Mouse (Mus musculus): Measurements from ENCODE around the gene Zfp318. TPM values are rescaled to one million over a fixed set of nuclear protein-coding genes. Genes with fewer than 3 reads are reported as not detected.
A peak's percentile ranks its signal among the peaks of the same experiment; 100 is the strongest.

The Zfp318 gene
- 10 to 100 TPM; 64.7 to 67.3 TPM for total RNA-seq (2021)
- long read RNA-seq, experiment 1, transcript Zfp318-204 (8 exons, 3,936 nt): major isoform, 7 of 14 reads
- long read RNA-seq, experiment 1, partial matches to known transcripts: 2 of 14 reads
- long read RNA-seq, experiment 1, other reads (novel, unspliced or antisense): 5 of 14 reads
- long read RNA-seq, experiment 2, transcript Zfp318-204 (8 exons, 3,936 nt): major isoform, 9 of 16 reads
- long read RNA-seq, experiment 2, partial matches to known transcripts: 2 of 16 reads
- long read RNA-seq, experiment 2, other reads (novel, unspliced or antisense): 5 of 16 reads

DNA sequence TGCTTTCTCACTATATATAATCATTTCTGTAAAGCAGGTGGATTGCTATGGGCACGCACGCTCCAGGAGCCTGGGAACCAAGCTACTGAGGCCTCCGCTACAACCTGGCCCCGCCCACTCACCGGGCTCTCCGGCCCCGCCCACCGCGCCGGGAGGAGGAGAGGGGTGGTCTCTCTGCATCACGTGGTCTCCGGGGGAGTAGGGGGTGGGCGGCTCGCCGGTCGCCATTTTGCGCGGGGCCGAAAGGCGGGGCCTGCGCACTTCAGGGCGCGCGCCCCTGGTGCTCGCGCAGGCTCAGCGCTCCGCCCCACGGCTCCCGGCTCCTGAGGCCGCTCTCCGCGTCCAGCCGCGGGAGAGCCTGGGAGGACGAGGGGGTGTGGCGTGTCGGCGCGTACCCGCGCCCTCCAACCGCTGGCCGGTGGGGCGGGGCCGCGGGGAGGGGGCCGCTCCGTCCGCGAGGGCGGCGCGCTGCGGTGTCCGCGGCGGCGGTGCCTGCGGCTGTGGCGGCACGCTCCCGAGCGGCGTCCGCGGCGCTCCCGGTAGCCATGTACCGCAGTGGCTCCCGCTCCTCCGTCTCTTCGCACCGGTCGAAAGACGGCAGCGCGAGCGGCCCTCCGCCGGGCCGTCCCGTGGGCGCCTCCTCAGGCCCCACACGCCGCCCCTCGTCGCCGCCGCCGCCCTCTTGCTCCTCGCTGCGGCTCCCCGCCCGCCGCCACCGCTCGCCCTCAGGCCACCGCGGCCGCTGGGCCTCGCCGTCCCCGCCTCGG, at the start of gene Zfp318:
Gene Zfp318 (plus strand): TSS at position 438 of the 767 bp plus-strand sequence.
- DNase-seq (ENCODE audit: low spot score in 2 of 2): peak; percentile 94 to 98

- DNase-seq (ENCODE audit: low spot score in 2 of 2): no peak
Measured at GRCm38 (mm10) chr17:46336475-46336874, 47.1 kb upstream of the Zfp318 start.

DNA sequence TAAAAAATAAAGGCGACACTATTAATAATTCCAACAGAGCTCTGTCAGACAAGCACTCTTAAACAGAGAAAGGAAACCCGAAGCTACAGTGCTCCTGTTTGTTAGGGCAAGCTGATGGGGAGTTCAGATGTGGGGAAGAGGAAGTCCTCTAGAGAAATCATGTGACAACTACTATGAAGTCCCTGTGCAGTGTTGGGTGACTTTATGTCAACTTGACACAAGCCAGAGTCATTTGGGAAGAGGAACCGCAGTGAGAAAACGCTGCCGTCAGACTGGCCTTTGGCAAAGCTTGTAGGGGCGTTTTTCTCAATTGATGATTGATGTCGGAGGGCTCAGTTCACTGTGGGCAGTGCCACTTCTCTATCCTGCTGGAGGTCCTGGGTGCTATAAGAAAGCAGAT, 42.3 kb upstream of the Zfp318 start:
- no peak for DNase-seq (ENCODE audit: low spot score in 2 of 2)

GRCm38 (mm10) chr17:46351026-46351700, 32.4 kb upstream of the Zfp318 start:
- no peak for DNase-seq (ENCODE audit: low spot score in 2 of 2)

DNA sequence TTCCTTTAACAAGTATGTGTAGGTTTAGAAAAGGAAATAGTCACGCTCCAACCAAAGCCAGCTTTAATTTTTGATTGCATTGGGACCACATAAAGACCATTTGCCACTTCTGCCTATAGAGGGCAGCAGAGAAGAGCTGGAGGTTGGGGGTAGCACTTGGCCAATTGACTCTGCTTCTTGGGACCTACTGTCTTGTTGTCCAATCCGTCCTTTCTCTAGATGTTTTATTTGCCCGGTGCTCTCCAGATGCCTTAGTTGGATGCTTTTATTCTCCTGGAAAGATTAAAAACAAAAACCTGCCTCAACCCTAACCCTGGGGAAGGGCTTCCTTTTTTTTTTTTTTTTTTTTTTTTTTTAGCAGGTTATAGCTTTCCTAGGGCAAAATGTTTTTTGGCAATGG, 11.7 kb upstream of the Zfp318 start:
- no peak for DNase-seq (ENCODE audit: low spot score in 2 of 2)

- DNase-seq (ENCODE audit: low spot score in 2 of 2): no peak
Measured at GRCm38 (mm10) chr17:46378564-46378963, 5.0 kb upstream of the Zfp318 start.

DNA sequence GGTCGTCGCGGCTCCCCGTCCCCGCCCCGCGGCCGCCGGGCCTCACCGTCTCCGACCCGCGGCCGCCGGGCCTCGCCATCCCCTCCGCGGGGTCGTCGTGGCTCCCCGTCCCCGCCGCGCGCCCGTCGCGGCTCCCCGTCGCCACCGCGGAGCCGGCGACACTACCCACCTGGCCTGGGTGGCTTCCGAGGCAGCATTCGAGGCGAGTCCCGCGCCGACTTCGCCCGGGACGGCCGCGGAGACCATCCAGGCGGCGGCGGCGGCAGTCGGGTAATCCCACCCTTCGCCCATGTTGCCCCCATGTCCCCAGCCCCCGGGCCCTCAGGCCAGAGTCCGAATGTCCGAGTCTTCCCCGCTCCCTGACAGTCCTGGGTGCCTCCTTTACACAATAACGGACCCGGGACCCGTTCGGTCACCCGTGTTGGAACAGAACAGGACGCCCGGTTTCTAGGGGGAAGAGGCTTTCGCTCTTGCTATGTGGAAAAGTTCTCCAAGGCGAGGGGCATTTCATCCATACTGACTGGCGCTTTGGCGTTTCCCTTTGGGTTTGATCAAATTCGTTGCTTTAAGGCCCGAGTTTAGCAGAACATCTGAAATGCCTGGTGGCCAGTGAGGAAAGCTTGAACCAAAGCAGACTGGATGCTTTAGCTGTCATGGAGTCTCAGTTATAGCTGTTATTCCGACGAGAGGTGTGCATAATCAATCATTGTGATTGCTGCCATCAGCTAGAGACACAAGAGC, 700 bp downstream of the Zfp318 start:
- peak; percentile 17 to 34 for DNase-seq (ENCODE audit: low spot score in 2 of 2)

GRCm38 (mm10) chr17:46388200-46388599, 4.7 kb downstream of the Zfp318 start:
- no peak for DNase-seq (ENCODE audit: low spot score in 2 of 2)

GRCm38 (mm10) chr17:46393012-46393411, 9.5 kb downstream of the Zfp318 start:
- peak in 1 of 2 experiments; percentile 37 for DNase-seq (ENCODE audit: low spot score in 2 of 2)

DNA sequence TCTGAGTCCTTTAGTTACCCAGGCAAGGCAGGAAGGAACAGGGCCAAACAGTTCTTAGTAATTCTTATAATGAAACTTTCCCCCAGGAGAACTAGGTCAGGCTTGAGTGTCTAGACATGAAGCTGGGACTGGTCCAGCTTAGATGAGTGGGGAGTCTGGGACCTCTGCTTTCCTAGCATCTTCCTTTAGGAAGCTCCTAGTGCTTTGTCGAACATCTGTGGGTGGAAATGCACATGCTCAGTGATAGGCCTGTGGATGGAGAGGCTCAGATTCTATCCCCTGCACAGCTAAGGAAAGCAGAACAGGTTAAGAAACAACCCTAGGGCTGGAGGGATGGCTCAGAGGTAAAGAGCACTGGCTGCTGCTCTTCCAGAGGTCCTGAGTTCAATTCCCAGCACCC, 11.1 kb downstream of the Zfp318 start:
- no peak for DNase-seq (ENCODE audit: low spot score in 2 of 2)

GRCm38 (mm10) chr17:46408478-46408877, 24.9 kb downstream of the Zfp318 start:
- no peak for DNase-seq (ENCODE audit: low spot score in 2 of 2)

- no peak for DNase-seq (ENCODE audit: low spot score in 2 of 2)
Measured at GRCm38 (mm10) chr17:46418628-46419027, 35.1 kb downstream of the Zfp318 start.

DNA sequence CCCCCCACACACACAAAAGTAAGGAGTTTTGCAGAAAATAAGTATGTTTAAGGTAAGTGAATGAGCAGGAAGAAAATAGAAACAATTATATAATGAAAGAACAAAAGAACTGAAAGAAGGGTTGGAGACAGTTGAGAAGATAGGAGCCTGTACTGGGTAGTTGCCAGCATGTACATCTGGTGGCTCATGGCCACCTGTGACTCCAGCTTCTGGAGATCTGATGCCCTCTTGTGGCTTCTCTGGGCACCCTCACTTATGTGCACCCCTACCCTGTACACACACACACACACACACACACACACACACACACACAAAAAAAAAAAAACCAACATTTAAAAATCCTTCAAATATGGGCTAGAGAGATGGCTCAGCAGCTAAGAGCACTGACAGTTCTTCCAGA, 36.2 kb downstream of the Zfp318 start:
- no peak for DNase-seq (ENCODE audit: low spot score in 2 of 2)

GRCm38 (mm10) chr17:46426496-46426895, 43.0 kb downstream of the Zfp318 start:
- no peak for DNase-seq (ENCODE audit: low spot score in 2 of 2)

DNA sequence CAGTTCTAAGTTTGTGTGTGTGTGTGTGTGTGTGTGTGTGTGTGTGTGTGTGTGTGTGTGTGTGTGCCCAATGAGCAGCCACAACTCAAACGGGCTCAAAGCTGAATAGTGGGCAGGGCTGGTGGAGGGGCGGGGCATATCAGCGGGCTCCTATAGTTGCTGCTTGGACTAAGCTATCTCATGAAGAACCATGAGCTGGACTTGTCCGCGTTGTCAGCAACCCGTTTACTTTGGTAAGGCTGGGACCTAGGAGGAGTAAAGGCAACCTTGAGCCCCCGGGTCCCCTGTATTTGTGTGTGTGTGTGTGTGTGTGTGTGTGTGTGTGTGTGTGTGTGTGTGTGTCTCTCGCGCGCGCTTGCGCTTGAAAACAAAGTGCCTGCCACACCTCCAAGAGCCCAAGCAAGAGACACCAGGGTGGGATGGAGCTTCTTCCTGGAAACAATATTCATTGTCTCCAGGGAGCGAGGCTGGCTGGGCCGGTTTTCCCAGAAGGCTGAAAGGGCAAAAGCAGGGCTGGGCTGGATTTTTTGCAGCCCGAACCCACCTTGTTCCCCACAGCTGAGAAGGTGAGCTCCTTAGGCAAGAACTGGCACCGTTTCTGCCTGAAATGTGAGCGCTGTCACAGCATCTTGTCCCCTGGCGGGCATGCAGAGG, 45.4 kb downstream of the Zfp318 start, which contains the start of gene Crip3:
Gene Crip3 (plus strand): TSS at position 166 of the 654 bp plus-strand sequence.
- no peak for DNase-seq (ENCODE audit: low spot score in 2 of 2)

- no peak for DNase-seq (ENCODE audit: low spot score in 2 of 2)
Measured at GRCm38 (mm10) chr17:46433627-46434026, 50.1 kb downstream of the Zfp318 start.

DNA sequence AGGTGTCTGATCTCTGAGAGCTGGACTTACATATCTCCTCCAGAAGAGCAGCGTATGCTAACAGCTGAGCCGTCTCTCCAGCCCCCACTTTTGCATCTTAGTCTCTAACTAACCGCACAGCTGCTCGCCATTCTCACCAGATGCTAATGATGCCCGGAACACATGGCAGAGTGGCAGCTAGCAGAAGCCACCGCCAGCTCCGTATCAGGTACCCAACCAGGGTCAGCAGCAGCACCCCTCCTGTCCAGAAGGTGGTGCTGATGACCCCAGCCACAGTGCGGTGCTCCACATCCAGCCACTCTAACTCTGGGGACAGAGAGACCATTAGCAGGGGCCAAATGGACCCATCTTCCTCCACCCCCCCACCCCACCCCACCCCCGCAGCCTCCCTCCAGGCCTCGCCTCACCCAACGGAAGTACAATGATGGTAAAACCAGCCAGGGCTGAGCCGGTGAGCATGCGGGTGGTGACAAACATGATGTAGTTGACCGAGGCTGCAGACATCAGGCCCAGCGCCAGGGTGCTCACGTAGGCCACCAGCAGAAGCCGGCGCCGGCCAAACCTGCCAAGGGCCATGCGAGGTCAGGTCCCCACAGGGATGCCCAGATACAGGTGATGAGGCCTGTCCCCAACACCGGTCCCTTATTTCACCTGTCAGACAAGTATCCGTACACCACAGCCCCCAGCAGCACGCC, 53.3 kb downstream of the Zfp318 start:
- no peak for DNase-seq (ENCODE audit: low spot score in 2 of 2)

GRCm38 (mm10) chr17:46438298-46438873, 54.9 kb downstream of the Zfp318 start, which contains the start of gene Slc22a7:
Gene Slc22a7 (minus strand): TSS chr17:46438457.
- no peak for DNase-seq (ENCODE audit: low spot score in 2 of 2)

DNA sequence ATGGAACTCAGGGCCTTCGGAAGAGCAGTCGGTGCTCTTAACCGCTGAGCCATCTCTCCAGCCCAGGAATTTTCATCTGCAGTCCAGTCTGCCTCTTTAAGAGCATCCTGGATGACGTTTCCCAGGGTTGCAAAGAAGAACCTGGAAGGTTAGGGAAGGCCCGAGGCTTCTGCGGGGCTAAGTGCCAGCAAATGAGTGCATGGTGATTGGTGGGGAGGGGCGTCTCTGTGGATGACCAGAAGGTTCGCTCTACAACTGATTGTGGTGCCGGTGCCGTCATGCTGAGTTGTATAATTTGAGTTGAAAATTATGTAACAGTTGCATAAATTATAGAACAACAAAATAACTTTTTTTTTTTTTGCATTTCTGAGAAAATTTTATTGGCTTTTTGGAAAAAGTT, 55.6 kb downstream of the Zfp318 start:
- no peak for DNase-seq (ENCODE audit: low spot score in 2 of 2)
